Mouse (Mus musculus): ENCODE data around the gene Rem2.

GRCm38 (mm10) chr14:54501365-54501764 is 25.5 kb downstream of the Rem2 start:
- TF ChIP-seq POLR2A (IDR thresholded peaks at IDR 0.05; ENCODE audit: extremely low read depth, insufficient read depth, low read length) (no peak), CTCF (IDR thresholded peaks at IDR 0.05; ENCODE audit: extremely low read depth, insufficient read depth, low read length) (no peak)

Data from cortical plate, adult 2 months (tissue).